Mouse (Mus musculus) left cerebral cortex, postnatal 36 days (tissue): Measurements from ENCODE around the gene Steap2. TPM values are rescaled to one million over a fixed set of nuclear protein-coding genes. Genes with fewer than 3 reads are reported as not detected.

ENCODE experiments used
- DNase-seq, 2 experiments: peaks; one replicate each; pipeline ENCODE4 v3.0.0; 2021 to 2022; ENCODE audit warnings: low spot score in 2 of 2, mixed read lengths in 1 of 2
- intact Hi-C: fragments of 180-260 bp; cut with DNase I; formaldehyde crosslinking; loops from one replicate; pipeline ENCODE4 v1.15.1; 2025
- total RNA-seq, 2 experiments: library from RNA; stranded (reverse); gene quantifications; 2 replicates each; pipeline ENCODE4 v1.2.3; 2021

Gene Steap2
- total RNA-seq, 2 experiments from 2014 or later: 8.1 to 8.8 TPM

- no peak for DNase-seq
- intact Hi-C loops: no loop called here
Observed at GRCm38 (mm10) chr5:5676082-5676481, 18.3 kb downstream of the Steap2 start.

- intact Hi-C loops: no loop called here
- DNase-seq: no peak
Observed at GRCm38 (mm10) chr5:5668920-5669319, 25.5 kb downstream of the Steap2 start.

GRCm38 (mm10) chr5:5664371-5664926, 29.9 kb downstream of the Steap2 start:
- DNase-seq: no peak
- intact Hi-C loops: no loop called here

GRCm38 (mm10) chr5:5663655-5664370, 30.6 kb downstream of the Steap2 start, which contains the start of gene Cfap69:
Cfap69 (minus strand) TSS chr5:5664239.
- peak; percentile 89 for DNase-seq
- intact Hi-C loops: no loop called here

GRCm38 (mm10) chr5:5663057-5663456, 31.3 kb downstream of the Steap2 start:
- no peak for DNase-seq

GRCm38 (mm10) chr5:5658680-5659079, 35.7 kb downstream of the Steap2 start:
- intact Hi-C loops: no loop called here
- DNase-seq: no peak

More at GRCm38 (mm10) chr5:5663057-5663456, 31.3 kb downstream of the Steap2 start:
- intact Hi-C loops: no loop called here

- DNase-seq: no peak
Observed at GRCm38 (mm10) chr5:5657932-5658331, 36.4 kb downstream of the Steap2 start.

GRCm38 (mm10) chr5:5648817-5649569, 45.4 kb downstream of the Steap2 start:
- peak; percentile 60 to 61 for DNase-seq
- intact Hi-C loops: loop anchor here (5.0 kb wide), 2 partner anchors 43 to 137 kb away; partner anchors contain the start of genes Cldn12 and Steap2

More at GRCm38 (mm10) chr5:5657932-5658331, 36.4 kb downstream of the Steap2 start:
- intact Hi-C loops: no loop called here

GRCm38 (mm10) chr5:5646173-5646572, 48.2 kb downstream of the Steap2 start:
- intact Hi-C loops: loop anchor here (1.0 to 5.0 kb wide), 3 partner anchors 46 to 134 kb away; partner anchors contain the start of genes Cldn12 and Steap2
- no peak for DNase-seq

GRCm38 (mm10) chr5:5638496-5638895, 55.9 kb downstream of the Steap2 start:
- DNase-seq: no peak
- intact Hi-C loops: no loop called here

GRCm38 (mm10) chr5:5625491-5625890, 68.9 kb downstream of the Steap2 start:
- intact Hi-C loops: no loop called here

GRCm38 (mm10) chr5:5618329-5618728, 76.0 kb downstream of the Steap2 start:
- no peak for DNase-seq
- intact Hi-C loops: no loop called here

More at GRCm38 (mm10) chr5:5625491-5625890, 68.9 kb downstream of the Steap2 start:
- no peak for DNase-seq

Other genes starting within 250 kb of the Steap2 start
- under 1 TPM in 1 of 2 experiments, not detected in 1; 0.79 TPM for gene 1700015F17Rik, start 215.4 kb downstream of the Steap2 start, total RNA-seq
- gene Cldn12, start 179.6 kb downstream of the Steap2 start, total RNA-seq: 10 to 100 TPM; 42.1 to 44.2 TPM
- gene Gtpbp10, start 135.0 kb downstream of the Steap2 start, total RNA-seq: 10 to 100 TPM in 1 of 2 experiments, 1 to 10 TPM in 1; 9.0 to 12.0 TPM
- not detected for gene Gm8773, start 120.8 kb downstream of the Steap2 start, total RNA-seq
- 10 to 100 TPM; 16.8 to 33.1 TPM for gene Cfap69, start 30.3 kb downstream of the Steap2 start, total RNA-seq
- not detected for gene Steap1, start 54.7 kb upstream of the Steap2 start, total RNA-seq